Mouse (Mus musculus): ENCODE data around the gene Efna1. TPM values are rescaled to one million over a fixed set of nuclear protein-coding genes. Genes with fewer than 3 reads are reported as not detected.

The Efna1 gene
- polyA plus RNA-seq, 1 experiment from 2014 or later, result 66.0 TPM

DNA sequence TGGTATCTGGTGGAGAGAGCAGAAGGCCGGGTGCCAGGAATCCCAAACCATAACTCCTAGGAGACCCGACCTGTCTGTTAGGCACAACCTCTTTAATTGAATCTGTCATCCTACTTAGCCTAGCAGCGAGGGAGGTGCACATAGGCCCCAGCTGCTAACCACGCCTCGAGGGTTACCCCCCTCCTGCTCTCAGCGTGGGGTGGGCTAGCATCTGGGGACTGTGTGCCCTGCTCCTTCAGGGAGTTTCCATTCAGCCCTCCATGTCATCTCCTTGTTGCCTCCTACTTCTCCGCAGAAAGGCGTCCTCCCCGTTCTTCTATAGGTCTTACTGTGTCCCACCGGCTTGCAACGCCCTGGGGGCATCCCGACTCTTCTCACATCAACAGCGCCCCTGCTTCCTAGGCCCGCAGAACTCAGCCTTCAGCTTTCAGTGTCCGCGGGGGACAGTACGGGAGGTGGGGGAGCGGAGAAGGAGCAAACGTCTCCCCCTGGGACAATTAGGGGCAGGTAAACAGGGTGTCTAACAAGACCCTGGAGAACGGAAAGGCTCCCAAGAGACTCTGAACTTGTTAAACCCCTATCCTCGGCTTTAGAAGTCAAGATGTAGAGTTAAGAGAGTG lies 38.1 kb upstream of the Efna1 start:
- Histone ChIP-seq H3K36me3 (no peaks in the 10 kb centered on the region), H3K9ac (peak overlapping the region; percentile 34), H3K9me3 (replicated peaks) (no peaks in the 10 kb centered on the region), H3K4me2 (peak overlapping the region; percentile 99), H3K4me1 (peaks cover 82% of the 10 kb centered on the region), H3K4me3 (replicated peaks) (peak overlapping the region; percentile 70), H3K27ac (no peak overlapping the region), H3K27me3 (peaks cover 47% of the 10 kb centered on the region)
- 12% methylated on average over 21 of the region's 21 CpGs for WGBS
- ATAC-seq (replicated peaks; ENCODE audit: low FRiP score), result no peak

DNA sequence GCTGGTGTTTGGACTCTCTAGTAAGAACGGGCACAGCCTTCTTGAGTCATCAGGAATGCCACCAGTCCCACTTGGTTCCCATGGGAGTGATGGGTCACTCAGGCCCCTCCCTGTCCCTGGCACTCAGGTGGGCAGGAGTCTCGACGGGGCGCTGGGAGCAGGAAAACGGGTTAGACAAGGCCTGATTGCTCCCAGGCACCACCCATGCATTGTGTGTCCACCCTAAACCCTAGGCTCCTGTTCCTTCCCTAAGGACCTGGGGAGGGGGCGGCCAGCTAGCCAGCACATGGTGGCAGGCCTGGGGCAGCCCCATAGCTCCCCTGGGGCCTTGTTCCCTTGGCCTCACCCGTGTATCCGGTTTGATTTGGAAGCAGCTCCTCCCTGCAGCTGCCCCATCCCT lies 37.4 kb upstream of the Efna1 start:
- Histone ChIP-seq H3K27ac (no peak overlapping the region), H3K9ac (no peak overlapping the region), H3K36me3 (no peaks in the 10 kb centered on the region), H3K4me2 (no peak overlapping the region), H3K27me3 (peaks cover 45% of the 10 kb centered on the region), H3K4me3 (replicated peaks) (no peak overlapping the region), H3K9me3 (replicated peaks) (no peaks in the 10 kb centered on the region), H3K4me1 (peaks cover 82% of the 10 kb centered on the region)
- WGBS, result 76% methylated on average over 8 of the region's 8 CpGs
- no peak for ATAC-seq (replicated peaks; ENCODE audit: low FRiP score)

DNA sequence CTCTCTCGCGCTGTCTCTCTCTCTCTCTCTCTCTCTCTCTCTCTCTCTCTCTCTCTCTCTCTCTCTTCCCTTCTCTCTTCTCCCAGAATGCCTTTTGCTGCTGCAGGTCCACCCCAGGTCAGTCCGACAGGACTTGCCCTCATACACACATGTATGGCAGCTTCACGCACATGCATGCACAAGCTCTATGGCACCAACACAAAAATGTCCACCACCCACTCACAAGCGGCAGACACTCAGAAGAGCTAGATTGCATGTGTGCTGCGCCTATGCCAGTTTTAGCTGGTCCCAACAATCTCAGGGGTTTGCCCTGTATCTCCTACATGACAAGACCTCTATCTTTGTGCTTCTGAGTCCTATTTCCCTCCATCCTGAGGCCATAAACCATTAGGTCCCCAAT lies 36.3 kb upstream of the Efna1 start:
- H3K4me3 ChIP-seq (replicated peaks), result peak overlapping the region; percentile 15; the same call in 1 of the 2 replicates

DNA sequence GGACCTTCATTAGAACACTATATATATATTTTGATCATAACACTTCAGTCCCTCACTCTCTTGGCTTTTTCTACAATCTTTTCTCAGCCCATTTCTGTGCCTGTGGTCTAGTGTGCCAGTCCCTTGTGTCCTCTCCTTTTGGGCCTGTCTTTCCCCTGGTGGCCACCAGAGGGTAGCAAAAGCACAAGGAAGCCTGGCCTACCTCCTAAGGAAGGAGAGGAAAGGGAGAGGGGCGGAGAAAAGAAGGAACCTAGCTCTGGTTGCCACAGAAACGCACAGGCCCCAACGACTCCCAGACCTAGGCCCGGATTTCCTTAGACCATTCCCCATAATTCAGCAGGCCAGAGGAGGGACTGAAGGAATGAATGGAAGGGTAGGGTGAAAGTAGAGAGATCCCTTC lies 35.9 kb upstream of the Efna1 start:
- Histone ChIP-seq H3K4me1 (peaks cover 70% of the 10 kb centered on the region), H3K36me3 (no peaks in the 10 kb centered on the region), H3K27ac (peak overlapping the region; percentile 18; the same call in 1 of the 2 replicates), H3K9ac (no peak overlapping the region), H3K27me3 (peaks cover 40% of the 10 kb centered on the region), H3K9me3 (replicated peaks) (no peaks in the 10 kb centered on the region), H3K4me3 (replicated peaks) (peak overlapping the region; percentile 42), H3K4me2 (peak overlapping the region; percentile 78)
- peak; percentile 26 for ATAC-seq (replicated peaks; ENCODE audit: low FRiP score)
- 4% methylated on average over 4 of the region's 4 CpGs for WGBS

More for the DNA sequence above, 36.3 kb upstream of the Efna1 start:
- Histone ChIP-seq H3K4me1 (peaks cover 74% of the 10 kb centered on the region), H3K27ac (no peak overlapping the region), H3K27me3 (peaks cover 42% of the 10 kb centered on the region), H3K9me3 (replicated peaks) (no peaks in the 10 kb centered on the region), H3K4me2 (peak overlapping the region; percentile 78), H3K36me3 (no peaks in the 10 kb centered on the region), H3K9ac (no peak overlapping the region)
- WGBS, result 50% methylated on average over 6 of the region's 6 CpGs
- ATAC-seq (replicated peaks; ENCODE audit: low FRiP score), result no peak

DNA sequence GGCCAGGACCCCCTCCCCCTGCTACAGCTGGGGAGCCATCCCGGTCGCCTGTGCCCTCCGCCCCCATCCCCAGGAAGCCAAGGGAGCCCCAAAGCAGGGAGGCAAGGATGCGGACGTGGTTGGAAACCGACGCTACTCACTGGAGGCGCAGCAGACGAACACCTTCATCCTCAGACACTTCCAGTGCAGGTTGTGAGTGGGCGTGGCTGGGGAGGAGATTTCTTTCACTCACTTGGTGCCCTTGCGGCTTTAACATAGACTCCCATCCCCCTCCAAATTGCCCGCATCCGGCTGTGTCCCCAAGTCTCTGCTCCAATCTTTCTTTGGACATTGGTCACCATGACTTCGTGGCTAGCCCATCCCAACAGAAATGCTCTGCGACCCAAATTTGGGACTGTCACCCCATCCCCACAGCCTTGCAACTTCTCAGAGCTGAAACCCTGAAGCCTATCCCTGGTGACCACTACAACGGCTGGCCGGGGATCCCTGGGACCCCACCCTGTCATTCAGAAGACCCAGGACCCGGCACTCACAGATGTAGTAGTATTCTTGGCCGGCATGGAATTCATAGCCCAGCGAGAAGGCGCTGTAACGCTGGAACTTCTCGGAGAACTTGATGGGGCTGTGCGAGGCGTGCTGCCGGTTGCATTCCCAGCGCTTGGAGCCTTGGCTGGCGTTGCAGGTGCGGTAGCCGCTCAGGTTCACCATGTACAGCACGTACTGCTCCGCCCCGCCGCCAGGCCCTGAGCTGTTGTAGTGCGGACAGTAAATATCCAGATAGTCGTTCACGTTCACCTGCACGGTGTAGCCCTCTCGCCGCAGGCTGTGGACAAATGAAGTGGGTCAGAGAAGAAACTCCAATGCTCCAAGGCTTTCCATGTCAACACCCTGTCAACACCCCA lies 35.2 kb upstream of the Efna1 start:
- ATAC-seq (replicated peaks; ENCODE audit: low FRiP score), result peak; percentile 5; the same call in 1 of the 2 replicates
- H3K9me3 ChIP-seq (replicated peaks), result no peaks in the 10 kb centered on the region
- peak overlapping the region; percentile 18; the same call in 1 of the 2 replicates for H3K27ac ChIP-seq
- H3K9ac ChIP-seq, result 0 out of 2 replicates have a peak overlapping the region, but pooled peaks have one; percentile 18
- H3K4me3 ChIP-seq (replicated peaks), result peak overlapping the region; percentile 42
- H3K27me3 ChIP-seq, result peaks cover 34% of the 10 kb centered on the region
- no peaks in the 10 kb centered on the region for H3K36me3 ChIP-seq
- WGBS, result 12% methylated on average over 40 of the region's 40 CpGs
- peak overlapping the region; percentile 78 for H3K4me2 ChIP-seq
- peaks cover 64% of the 10 kb centered on the region for H3K4me1 ChIP-seq

DNA sequence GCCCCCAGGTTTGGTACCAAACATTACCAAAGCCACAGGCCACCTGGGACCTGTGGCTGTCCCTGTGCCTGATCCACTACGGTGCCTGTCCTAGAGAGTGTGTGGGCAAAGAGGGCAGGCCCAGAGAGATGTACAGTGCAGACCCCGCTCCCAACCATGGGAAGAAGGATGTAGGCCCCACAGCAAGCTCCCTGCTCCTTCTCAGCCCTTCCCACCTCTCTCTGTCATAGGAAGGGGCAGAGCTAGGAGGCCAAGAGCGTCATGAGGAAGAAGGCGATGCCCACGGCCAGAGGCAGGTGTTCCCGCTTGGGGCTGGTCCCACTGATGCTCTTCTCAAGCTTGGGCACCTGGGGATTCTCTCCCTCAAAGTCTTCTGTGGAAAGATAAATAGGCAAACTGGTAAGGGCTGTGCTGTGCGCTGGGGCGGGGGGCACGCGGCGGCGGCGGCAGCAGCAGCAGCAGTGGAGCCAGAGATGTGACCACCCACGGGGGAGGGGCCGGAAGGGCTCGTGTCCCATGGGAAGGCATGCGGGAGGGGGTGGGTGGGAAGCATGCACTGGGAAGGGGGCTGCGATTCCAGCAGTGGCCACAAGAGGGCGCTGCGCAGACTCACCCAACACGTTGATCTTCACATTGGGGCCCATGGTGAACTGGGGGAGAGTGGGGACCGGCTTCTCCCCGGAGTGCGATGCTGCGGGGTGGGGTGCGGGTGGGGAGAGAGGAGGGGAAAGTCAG lies 34.4 kb upstream of the Efna1 start:
- H3K4me3 ChIP-seq (replicated peaks), result peak overlapping the region; percentile 42
- 7% methylated on average over 26 of the region's 26 CpGs for WGBS
- peak overlapping the region; percentile 78 for H3K4me2 ChIP-seq
- H3K4me1 ChIP-seq, result peaks cover 55% of the 10 kb centered on the region
- peak overlapping the region; percentile 51 for H3K9ac ChIP-seq
- peaks cover 26% of the 10 kb centered on the region for H3K27me3 ChIP-seq
- ATAC-seq (replicated peaks; ENCODE audit: low FRiP score), result peak; percentile 54
- no peaks in the 10 kb centered on the region for H3K9me3 ChIP-seq (replicated peaks)
- H3K27ac ChIP-seq, result peak overlapping the region; percentile 46; the same call in 1 of the 2 replicates
- no peaks in the 10 kb centered on the region for H3K36me3 ChIP-seq

DNA sequence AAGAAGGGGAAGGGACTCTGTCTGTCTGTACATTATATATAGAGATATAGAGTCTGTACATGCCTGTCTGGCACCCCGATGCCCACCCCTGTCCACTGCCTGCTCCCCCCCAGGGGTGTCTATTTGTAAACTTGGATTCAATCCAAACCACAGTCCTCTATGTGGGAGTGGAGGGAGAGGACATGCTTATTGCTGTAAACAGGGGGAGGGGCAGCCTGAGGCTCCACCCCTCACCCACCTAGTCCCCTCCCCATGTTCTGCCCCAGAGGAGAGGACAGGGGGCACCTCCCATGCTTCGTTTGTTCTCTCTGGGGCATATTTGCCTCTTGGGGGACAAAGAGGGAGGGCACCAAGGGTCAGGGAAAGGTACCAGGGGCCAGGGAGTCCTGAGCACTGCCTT lies 33.8 kb upstream of the Efna1 start:
- Histone ChIP-seq H3K9ac (no peak overlapping the region), H3K9me3 (replicated peaks) (no peaks in the 10 kb centered on the region), H3K27ac (no peak overlapping the region), H3K4me3 (replicated peaks) (peak overlapping the region; percentile 42; the same call in 1 of the 2 replicates), H3K4me1 (peaks cover 50% of the 10 kb centered on the region), H3K36me3 (no peaks in the 10 kb centered on the region), H3K27me3 (peaks cover 20% of the 10 kb centered on the region), H3K4me2 (peak overlapping the region; percentile 78)
- ATAC-seq (replicated peaks; ENCODE audit: low FRiP score), result no peak
- 42% methylated on average over 2 of the region's 2 CpGs for WGBS

DNA sequence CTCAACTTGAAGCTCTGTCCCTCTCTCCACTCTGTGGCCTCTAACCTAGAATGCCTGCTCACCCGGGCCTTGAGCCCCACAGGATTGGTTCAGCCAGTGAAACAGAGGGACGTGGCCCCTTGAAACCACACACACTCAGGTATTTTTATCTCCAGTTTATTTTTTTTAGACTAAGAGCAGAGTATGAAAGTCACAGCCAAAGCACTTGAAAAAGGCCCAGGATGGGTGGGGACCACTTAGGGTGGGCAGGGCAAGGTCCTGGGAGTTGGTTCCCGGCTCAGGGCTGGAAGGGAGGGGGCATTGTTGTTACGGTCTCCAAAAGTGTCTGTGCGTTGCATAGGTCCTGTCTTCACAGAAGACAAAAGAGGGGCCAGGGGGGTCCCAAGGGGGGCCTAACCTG lies 33.4 kb upstream of the Efna1 start:
- Histone ChIP-seq H3K4me3 (replicated peaks) (no peak overlapping the region), H3K9me3 (replicated peaks) (no peaks in the 10 kb centered on the region), H3K4me1 (peaks cover 45% of the 10 kb centered on the region), H3K27ac (no peak overlapping the region), H3K27me3 (peaks cover 16% of the 10 kb centered on the region), H3K36me3 (no peaks in the 10 kb centered on the region), H3K9ac (no peak overlapping the region), H3K4me2 (no peak overlapping the region)
- 76% methylated on average over 5 of the region's 5 CpGs for WGBS
- no peak for ATAC-seq (replicated peaks; ENCODE audit: low FRiP score)

DNA sequence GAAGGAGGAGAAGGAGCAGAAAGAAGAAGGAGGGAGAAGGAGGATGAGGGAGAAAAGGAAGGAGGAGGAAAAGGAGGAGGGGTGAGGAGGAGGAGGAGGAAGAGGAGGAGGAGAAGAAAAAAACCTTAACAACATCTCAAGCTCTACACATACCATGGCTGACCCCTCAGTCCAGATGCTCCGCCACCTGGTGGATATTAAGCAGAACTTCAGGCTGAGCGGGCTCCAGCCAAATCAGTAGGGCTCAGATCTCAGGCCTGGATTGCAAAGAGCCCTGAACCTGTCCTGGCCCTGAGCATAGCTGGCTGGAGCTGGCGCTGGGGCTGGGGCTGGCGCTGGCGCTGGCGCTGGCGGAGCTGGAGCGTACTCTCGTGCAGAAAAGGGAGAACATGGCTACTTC lies 27.1 kb upstream of the Efna1 start:
- H3K27ac ChIP-seq, result no peak overlapping the region
- WGBS, result 3% methylated on average over 9 of the region's 9 CpGs
- no peaks in the 10 kb centered on the region for H3K9me3 ChIP-seq (replicated peaks)
- peaks cover 12% of the 10 kb centered on the region for H3K4me1 ChIP-seq
- H3K36me3 ChIP-seq, result no peaks in the 10 kb centered on the region
- H3K9ac ChIP-seq, result no peak overlapping the region
- H3K4me3 ChIP-seq (replicated peaks), result no peak overlapping the region
- no peak overlapping the region for H3K4me2 ChIP-seq
- no peaks in the 10 kb centered on the region for H3K27me3 ChIP-seq
- ATAC-seq (replicated peaks; ENCODE audit: low FRiP score), result peak; percentile 82

DNA sequence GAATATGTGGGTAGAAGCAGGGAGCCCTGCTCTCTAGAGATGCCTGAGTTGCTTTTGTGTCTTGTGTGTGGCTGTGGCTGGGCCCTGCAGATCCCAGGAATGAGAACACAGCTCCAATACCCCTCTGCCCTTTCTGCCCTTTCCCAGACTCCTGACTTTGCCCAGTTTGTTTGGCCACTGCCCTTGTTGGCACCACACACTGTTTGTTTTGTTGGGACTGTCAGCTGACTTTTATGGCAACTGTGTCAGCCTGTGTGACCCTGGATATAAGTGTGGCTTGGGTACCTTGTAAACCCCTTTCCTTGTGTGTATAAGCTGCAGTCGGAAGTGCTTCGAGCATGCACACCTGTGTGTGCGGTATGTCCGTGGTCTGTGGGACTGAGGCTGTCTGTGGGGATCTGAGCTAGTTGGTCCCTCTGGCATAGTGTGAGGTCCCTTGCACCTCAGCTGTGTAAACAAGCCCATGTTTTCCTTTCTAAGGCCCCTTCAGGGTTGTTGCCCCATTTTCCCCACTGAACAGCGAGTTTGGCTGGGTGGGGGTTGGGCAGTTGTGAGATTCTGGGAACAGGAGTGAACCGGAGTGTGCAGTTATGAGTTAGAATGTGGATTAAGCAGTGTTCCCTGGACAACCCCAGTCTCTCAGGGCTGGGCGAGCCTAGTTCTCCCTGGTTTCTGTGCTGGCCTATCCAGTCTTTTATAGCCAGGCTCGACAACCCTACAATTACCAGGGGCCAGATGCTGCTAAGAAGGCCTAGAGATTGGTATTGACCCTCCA lies 24.8 kb upstream of the Efna1 start:
- peak overlapping the region; percentile 41; the same call in 1 of the 2 replicates for H3K27ac ChIP-seq
- no peak overlapping the region for H3K9ac ChIP-seq
- no peaks in the 10 kb centered on the region for H3K9me3 ChIP-seq (replicated peaks)
- 37% methylated on average over 8 of the region's 8 CpGs for WGBS
- H3K4me2 ChIP-seq, result no peak overlapping the region
- H3K27me3 ChIP-seq, result no peaks in the 10 kb centered on the region
- no peak for ATAC-seq (replicated peaks; ENCODE audit: low FRiP score)
- H3K4me1 ChIP-seq, result peaks cover 12% of the 10 kb centered on the region
- H3K36me3 ChIP-seq, result no peaks in the 10 kb centered on the region
- no peak overlapping the region for H3K4me3 ChIP-seq (replicated peaks)

DNA sequence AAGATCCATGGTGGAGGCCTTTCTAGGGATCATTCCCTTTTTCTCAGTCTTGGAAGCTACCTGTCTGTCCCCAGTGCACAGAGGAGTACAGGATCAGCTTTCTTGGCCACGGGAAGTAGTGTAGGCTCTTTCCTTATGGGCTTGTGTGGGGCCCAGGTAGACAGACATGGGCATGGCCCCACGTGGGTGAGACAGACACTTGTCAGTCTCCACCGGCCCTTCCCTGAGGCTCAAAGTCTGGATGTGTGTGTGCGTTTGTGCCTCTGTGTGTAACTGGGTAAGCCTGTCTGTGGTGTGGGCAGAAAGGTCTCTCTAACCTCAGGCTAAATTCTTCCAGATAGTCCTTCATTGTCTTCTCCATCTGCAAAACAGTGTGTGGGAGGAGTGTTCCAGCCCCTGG lies 24.2 kb upstream of the Efna1 start:
- no peaks in the 10 kb centered on the region for H3K27me3 ChIP-seq
- H3K4me1 ChIP-seq, result peaks cover 15% of the 10 kb centered on the region
- no peak overlapping the region for H3K4me2 ChIP-seq
- ATAC-seq (replicated peaks; ENCODE audit: low FRiP score), result no peak
- H3K9ac ChIP-seq, result no peak overlapping the region
- H3K4me3 ChIP-seq (replicated peaks), result no peak overlapping the region
- H3K36me3 ChIP-seq, result no peaks in the 10 kb centered on the region
- no peaks in the 10 kb centered on the region for H3K9me3 ChIP-seq (replicated peaks)
- H3K27ac ChIP-seq, result peak overlapping the region; percentile 41; the same call in 1 of the 2 replicates
- WGBS, result 54% methylated on average over 4 of the region's 4 CpGs
